Mouse (Mus musculus) erythroblast, embryonic 14.5 days (primary cell): ENCODE data around the gene Odf2.

Experiments
- GATA1 ChIP-seq: IDR thresholded peaks from 2 replicates; pipeline ENCODE4 v1.6.1; 2012; ENCODE audit warnings: low read length, inconsistent platforms, mixed read lengths
- TAL1 ChIP-seq: IDR thresholded peaks from 3 replicates; pipeline ENCODE4 v1.6.1; 2012; ENCODE audit warnings: low read length, inconsistent platforms, mixed read lengths

- TF ChIP-seq TAL1 (no peak), GATA1 (no peak)
Measured at GRCm38 (mm10) chr2:29853736-29854135, 35.3 kb upstream of the Odf2 start.
